Mouse (Mus musculus) embryonic facial prominence, embryonic 10.5 days (tissue): ENCODE measurements at regions not wholly inside any gene's neighbourhood (a gene's known extent, or its start where the extent isn't known, plus 50 kb on each side); places are given as distances from the start of the nearest gene placed in this dataset. TPM values are rescaled to one million over a fixed set of nuclear protein-coding genes. Genes with fewer than 3 reads are reported as not detected.

ENCODE experiments used
- microRNA-seq: library from miRNA; unstranded; fragments of <30 nt; microRNA quantifications from one replicate; pipeline ENCODE4, GENCODE M21; 2017

Small RNAs in the stretch of these regions (microRNA-seq; reads per million reads assigned to microRNA genes)
- not detected for gene Gm23162
- not detected for gene Gm26250
